Mouse (Mus musculus) ES-Bruce4 (cell line): ENCODE results near the gene Arl8a. TPM values are rescaled to one million over a fixed set of nuclear protein-coding genes. Genes with fewer than 3 reads are reported as not detected.

Source experiments
- H3K27ac ChIP-seq: 2 replicates; pipeline ENCODE4 v1.5.1; 2012; ENCODE audit warnings: low read length, inconsistent platforms; ENCODE audit not compliant: insufficient read depth
- H3K27me3 ChIP-seq: 2 replicates; pipeline ENCODE4 v1.6.1; 2012; ENCODE audit warnings: mild to moderate bottlenecking, low read length, inconsistent platforms; ENCODE audit not compliant: control insufficient read depth, poor library complexity, insufficient read depth, severe bottlenecking
- H3K36me3 ChIP-seq: 2 replicates; pipeline ENCODE4 v1.6.1; 2012; ENCODE audit warnings: inconsistent platforms, mild to moderate bottlenecking, low read length, moderate library complexity; ENCODE audit not compliant: control insufficient read depth, poor library complexity, insufficient read depth, severe bottlenecking
- H3K4me1 ChIP-seq: one replicate; pipeline ENCODE4 v1.8.1; 2011; ENCODE audit warnings: low read length; ENCODE audit not compliant: control insufficient read depth, insufficient read depth
- H3K4me3 ChIP-seq: 2 replicates; pipeline ENCODE4 v1.5.1; 2011; ENCODE audit warnings: low read depth, mild to moderate bottlenecking, low read length
- H3K9ac ChIP-seq: 2 replicates; pipeline ENCODE4 v1.6.1; 2012; ENCODE audit warnings: low read depth, mild to moderate bottlenecking, inconsistent platforms; ENCODE audit not compliant: poor library complexity, severe bottlenecking
- H3K9me3 ChIP-seq: replicated peaks from 2 replicates; pipeline ENCODE4 v1.6.1; 2012; ENCODE audit warnings: mild to moderate bottlenecking, low read length, inconsistent platforms; ENCODE audit not compliant: control insufficient read depth, poor library complexity, insufficient read depth, severe bottlenecking
- CTCF ChIP-seq: IDR thresholded peaks from one replicate; pipeline ENCODE4 v1.8.1; 2011; ENCODE audit warnings: low read depth, low read length
- EP300 ChIP-seq: IDR thresholded peaks from 2 replicates; pipeline ENCODE4 v1.6.1; 2011; ENCODE audit warnings: low read depth, low read length; ENCODE audit not compliant: insufficient read depth
- POLR2A ChIP-seq: IDR thresholded peaks from one replicate; pipeline ENCODE4 v1.8.1; 2011; ENCODE audit warnings: low read length; ENCODE audit not compliant: insufficient read depth
- polyA plus RNA-seq: library from polyadenylated mRNA; stranded (reverse); fragments of >200 nt; gene quantifications from 2 replicates; pipeline ENCODE4 v1.2.4, GENCODE M21; 2011; ENCODE audit warnings: low read depth; ENCODE audit not compliant: missing spikeins, insufficient read depth, insufficient read length

Arl8a gene
- polyA plus RNA-seq, 1 experiment, result 94.4 TPM

GRCm38 (mm10) chr1:135139906-135140305 is 6.7 kb upstream of the Arl8a start:
- Histone ChIP-seq H3K27me3 (no peaks in the 10 kb centered on the region), H3K4me3 (no peak overlapping the region), H3K36me3 (no peaks in the 10 kb centered on the region), H3K9me3 (no peaks in the 10 kb centered on the region), H3K27ac (no peak overlapping the region), H3K4me1 (no peaks in the 10 kb centered on the region), H3K9ac (no peak overlapping the region)
- TF ChIP-seq EP300, result no peak
- TF ChIP-seq POLR2A, result no peak
- no peak for TF ChIP-seq CTCF

- no peak overlapping the region for H3K9ac ChIP-seq
- TF ChIP-seq POLR2A, result no peak
- no peak for TF ChIP-seq EP300
- no peak for TF ChIP-seq CTCF
- H3K36me3 ChIP-seq, result no peaks in the 10 kb centered on the region
- H3K27me3 ChIP-seq, result no peaks in the 10 kb centered on the region
- no peaks in the 10 kb centered on the region for H3K4me1 ChIP-seq
- H3K4me3 ChIP-seq, result no peak overlapping the region
- H3K9me3 ChIP-seq, result no peaks in the 10 kb centered on the region
- no peak overlapping the region for H3K27ac ChIP-seq
Measured at GRCm38 (mm10) chr1:135142452-135142851, 4.2 kb upstream of the Arl8a start.

- Histone ChIP-seq H3K27ac (no peak overlapping the region), H3K4me3 (no peak overlapping the region), H3K36me3 (no peaks in the 10 kb centered on the region), H3K9me3 (no peaks in the 10 kb centered on the region), H3K27me3 (no peaks in the 10 kb centered on the region), H3K4me1 (no peaks in the 10 kb centered on the region), H3K9ac (no peak overlapping the region)
- TF ChIP-seq CTCF, result no peak
- no peak for TF ChIP-seq EP300
- no peak for TF ChIP-seq POLR2A
Measured at GRCm38 (mm10) chr1:135143940-135144339, 2.7 kb upstream of the Arl8a start.

- Histone ChIP-seq H3K4me3 (peak overlapping the region; percentile 90), H3K27ac (peak overlapping the region; percentile 39), H3K27me3 (no peaks in the 10 kb centered on the region), H3K9ac (peak overlapping the region; percentile 73), H3K36me3 (no peaks in the 10 kb centered on the region), H3K9me3 (no peaks in the 10 kb centered on the region), H3K4me1 (no peaks in the 10 kb centered on the region)
- TF ChIP-seq POLR2A, result no peak
- TF ChIP-seq EP300, result no peak
- no peak for TF ChIP-seq CTCF
Measured at GRCm38 (mm10) chr1:135146946-135147701, 500 bp downstream of the Arl8a start.

- Histone ChIP-seq H3K9ac (peak overlapping the region; percentile 73), H3K9me3 (no peaks in the 10 kb centered on the region), H3K27me3 (no peaks in the 10 kb centered on the region), H3K4me1 (no peaks in the 10 kb centered on the region), H3K36me3 (no peaks in the 10 kb centered on the region), H3K27ac (peak overlapping the region; percentile 17; the same call in 1 of the 2 replicates), H3K4me3 (peak overlapping the region; percentile 90)
- TF ChIP-seq EP300, result no peak
- TF ChIP-seq POLR2A, result no peak
- no peak for TF ChIP-seq CTCF
Measured at GRCm38 (mm10) chr1:135147702-135148058, 1.1 kb downstream of the Arl8a start.

- Histone ChIP-seq H3K4me3 (peak overlapping the region; percentile 90), H3K27me3 (no peaks in the 10 kb centered on the region), H3K9me3 (no peaks in the 10 kb centered on the region), H3K4me1 (no peaks in the 10 kb centered on the region), H3K36me3 (no peaks in the 10 kb centered on the region), H3K27ac (no peak overlapping the region), H3K9ac (peak overlapping the region; percentile 73)
- TF ChIP-seq CTCF (no peak), EP300 (no peak), POLR2A (no peak)
Measured at GRCm38 (mm10) chr1:135148476-135148875, 1.9 kb downstream of the Arl8a start.
